Mouse (Mus musculus) lung, postnatal 0 days (tissue): ENCODE data around the gene Tor3a. TPM values are rescaled to one million over a fixed set of nuclear protein-coding genes. Genes with fewer than 3 reads are reported as not detected.

ENCODE experiments used
- ATAC-seq: fragments of 200-750 bp; cut with Nextera tagmentation; 2 replicates; pipeline ENCODE4 v1.8.0; 2017; ENCODE audit warnings: moderate library complexity
- DNase-seq: peaks from one replicate; pipeline ENCODE4 v3.0.0-alpha.2; 2016; ENCODE audit warnings: low spot score
- H3K27ac ChIP-seq: fragments of 300-500 bp; sonication (generic); 2 replicates; pipeline ENCODE4 v1.5.1; 2014; ENCODE audit warnings: antibody characterized with exemption, mild to moderate bottlenecking, low read length, mixed read lengths
- H3K27me3 ChIP-seq: fragments of 300-500 bp; sonication (generic); replicated peaks from 2 replicates; pipeline ENCODE4 v1.6.1; 2014; ENCODE audit warnings: low read length, mixed read lengths; ENCODE audit not compliant: insufficient read depth
- H3K36me3 ChIP-seq: fragments of 300-500 bp; sonication (generic); 2 replicates; pipeline ENCODE4 v1.6.1; 2014; ENCODE audit warnings: low read length, mixed read lengths; ENCODE audit not compliant: insufficient read depth
- H3K4me1 ChIP-seq: fragments of 300-500 bp; sonication (generic); 2 replicates; pipeline ENCODE4 v1.6.1; 2014; ENCODE audit warnings: antibody characterized with exemption, low read depth, low read length, mixed read lengths; ENCODE audit not compliant: insufficient read depth
- H3K4me2 ChIP-seq: fragments of 300-500 bp; sonication (generic); replicated peaks from 2 replicates; pipeline ENCODE4 v1.6.1; 2014; ENCODE audit warnings: low read depth, mild to moderate bottlenecking, low read length, moderate library complexity, mixed read lengths
- H3K4me3 ChIP-seq: fragments of 300-500 bp; sonication (generic); 2 replicates; pipeline ENCODE4 v1.5.1; 2014; ENCODE audit warnings: low read depth, low read length
- H3K9ac ChIP-seq: fragments of 300-500 bp; sonication (generic); replicated peaks from 2 replicates; pipeline ENCODE4 v1.6.1; 2014; ENCODE audit warnings: low read depth, mild to moderate bottlenecking
- H3K9me3 ChIP-seq: fragments of 300-500 bp; sonication (generic); 2 replicates; pipeline ENCODE4 v1.6.1; 2016; ENCODE audit warnings: low read length, mixed read lengths
- CTCF ChIP-seq: IDR thresholded peaks from 2 replicates; pipeline ENCODE4 v1.5.1; 2016; ENCODE audit warnings: antibody characterized with exemption, mild to moderate bottlenecking
- EP300 ChIP-seq: IDR thresholded peaks from 2 replicates; pipeline ENCODE4 v1.6.1; 2016; ENCODE audit warnings: antibody characterized with exemption, mild to moderate bottlenecking, control low read depth
- WGBS: fragments of 180-500 bp; shearing (Covaris S2); extraction: QIAGEN DNeasy Blood & Tissue Kit; methylation state at CpG from one replicate; pipeline ENCODE4 v1.1.7; 2014; 5-methylcytosine and 5-hydroxymethylcytosine counted together
- polyA plus RNA-seq: library from polyadenylated mRNA; unstranded; fragments of >200 nt; fragmentation: Nextera tagmentation; extraction: Ambion mirVana; gene quantifications from 2 replicates; pipeline ENCODE4 v1.2.1, GENCODE M21; 2015

Tor3a gene
- polyA plus RNA-seq, 1 experiment from 2014 or later = 37.8 TPM

DNA sequence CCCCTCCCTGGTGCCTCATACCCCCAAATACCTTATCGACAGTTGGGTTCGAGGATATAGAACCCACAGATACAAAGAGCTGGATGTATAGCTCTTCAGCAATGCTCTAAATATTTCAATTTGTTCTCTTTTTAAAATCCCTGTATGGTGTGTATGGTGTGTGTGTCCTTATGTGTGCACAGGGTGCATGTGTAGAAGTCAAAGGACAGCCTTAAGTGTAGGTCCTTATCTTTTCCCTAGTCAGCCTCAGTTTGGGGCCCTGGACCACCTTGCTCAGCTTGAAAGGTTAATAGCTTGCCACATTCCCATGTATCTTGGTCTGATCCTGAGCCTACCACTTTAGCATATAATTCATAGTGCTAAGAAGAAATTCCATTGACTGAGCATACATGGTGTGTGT lies 65.7 kb downstream of the Tor3a start:
- H3K36me3 ChIP-seq = no peaks in the 10 kb centered on the region

DNA sequence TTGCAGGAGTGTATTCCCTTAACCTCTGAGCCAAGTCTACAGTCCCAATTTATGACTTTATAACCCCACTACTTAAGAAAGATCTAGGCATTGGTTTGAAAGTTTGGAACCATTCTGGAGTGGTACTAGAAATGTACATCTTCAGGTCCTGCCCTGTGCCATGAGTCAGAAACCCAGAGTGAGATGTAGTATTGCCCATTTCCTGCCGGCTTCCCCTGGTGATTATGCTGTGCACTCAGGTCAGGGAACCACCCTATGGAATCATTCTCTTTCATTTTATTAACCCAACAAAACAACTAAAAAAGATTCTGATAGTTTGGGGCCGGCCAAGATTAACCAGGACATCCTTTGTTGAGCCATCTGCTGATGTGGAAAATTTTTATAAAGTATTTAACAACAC lies 68.2 kb downstream of the Tor3a start:
- DNase-seq (no peak), ATAC-seq (no peak)
- no peak overlapping the region for H3K9ac ChIP-seq
- H3K4me1 ChIP-seq = no peaks in the 10 kb centered on the region
- H3K27ac ChIP-seq = no peak overlapping the region
- no peak for TF ChIP-seq CTCF
- TF ChIP-seq EP300 = no peak
- H3K9me3 ChIP-seq = no peaks in the 10 kb centered on the region
- WGBS = 65% methylated on average over 2 of the region's 2 CpGs
- no peaks in the 10 kb centered on the region for H3K36me3 ChIP-seq
- no peak overlapping the region for H3K4me3 ChIP-seq
- no peaks in the 10 kb centered on the region for H3K27me3 ChIP-seq
- H3K4me2 ChIP-seq = no peak overlapping the region

More for the DNA sequence above, 65.7 kb downstream of the Tor3a start:
- ATAC-seq (no peak), DNase-seq (no peak)
- TF ChIP-seq CTCF (no peak), EP300 (no peak)
- H3K27me3 ChIP-seq = no peaks in the 10 kb centered on the region
- 94% methylated on average over 2 of the region's 2 CpGs for WGBS
- no peak overlapping the region for H3K4me3 ChIP-seq
- no peaks in the 10 kb centered on the region for H3K4me1 ChIP-seq
- H3K4me2 ChIP-seq = no peak overlapping the region
- no peaks in the 10 kb centered on the region for H3K9me3 ChIP-seq
- H3K9ac ChIP-seq = no peak overlapping the region
- H3K27ac ChIP-seq = no peak overlapping the region

DNA sequence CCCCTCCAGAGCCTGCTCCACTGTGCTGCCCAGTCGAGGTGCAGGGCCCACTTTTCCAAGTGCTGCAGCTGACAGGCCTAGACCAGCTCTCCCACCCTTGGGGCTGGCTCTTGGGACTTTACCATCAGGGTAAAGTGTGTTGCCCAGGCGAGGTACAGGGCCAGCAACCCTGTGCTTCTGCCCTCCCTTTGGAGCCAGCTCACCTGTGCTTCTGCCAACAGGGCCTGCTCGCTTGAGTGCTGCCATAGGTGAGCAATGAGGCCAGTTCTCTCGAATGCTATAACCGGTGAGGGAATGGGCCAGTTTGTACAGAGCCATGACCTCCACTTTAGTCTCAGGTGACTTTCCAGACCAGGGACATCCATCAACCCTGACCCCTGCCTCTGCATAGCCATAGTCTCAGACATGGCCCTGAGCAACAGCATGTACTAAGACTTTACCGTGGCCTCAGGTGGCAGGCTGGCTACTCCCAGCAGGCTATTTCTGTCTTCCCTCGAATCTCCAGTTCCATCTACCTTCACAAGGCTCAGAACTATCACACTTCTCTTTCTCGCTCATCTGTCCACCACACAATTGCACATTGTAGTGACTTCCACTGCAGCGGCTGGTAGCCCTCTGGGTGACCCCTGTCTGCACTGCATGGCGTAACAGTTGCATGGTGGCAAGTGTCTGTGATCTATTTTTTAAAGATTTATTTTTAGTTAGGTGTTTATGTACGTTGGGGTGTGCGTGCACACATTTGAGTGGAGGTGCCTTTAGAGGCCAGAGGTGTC lies 68.9 kb downstream of the Tor3a start:
- H3K9ac ChIP-seq = no peak overlapping the region
- H3K4me2 ChIP-seq = no peak overlapping the region
- H3K9me3 ChIP-seq = no peaks in the 10 kb centered on the region
- H3K27me3 ChIP-seq = no peaks in the 10 kb centered on the region
- no peaks in the 10 kb centered on the region for H3K4me1 ChIP-seq
- 67% methylated on average over 12 of the region's 12 CpGs for WGBS
- no peak overlapping the region for H3K27ac ChIP-seq
- H3K4me3 ChIP-seq = no peak overlapping the region
- DNase-seq (no peak), ATAC-seq (no peak)
- no peaks in the 10 kb centered on the region for H3K36me3 ChIP-seq
- TF ChIP-seq EP300 (no peak), CTCF (peak; percentile 16; the same call in 1 of the 2 replicates)

Other genes with a start within 250 kb of the Tor3a start
- gene Soat1, start 200.0 kb downstream of the Tor3a start, polyA plus RNA-seq = 110 and 140 TPM in 2 replicates
- 0.26 and 0.40 TPM in 2 replicates for gene Gm10031, start 150.3 kb downstream of the Tor3a start, polyA plus RNA-seq
- 2.3 and 3.0 TPM in 2 replicates for gene Abl2, start 115.6 kb downstream of the Tor3a start, polyA plus RNA-seq
- gene Fam20b, start 44.7 kb upstream of the Tor3a start, polyA plus RNA-seq = 15.3 and 16.4 TPM in 2 replicates
- 0.68 and 0.85 TPM in 2 replicates for gene Angptl1, start 164.2 kb upstream of the Tor3a start, polyA plus RNA-seq